Mouse (Mus musculus): ENCODE results near the gene Nsun2. TPM values are rescaled to one million over a fixed set of nuclear protein-coding genes. Genes with fewer than 3 reads are reported as not detected.

Nsun2 gene
- polyA plus RNA-seq, 1 experiment from 2014 or later = 159 TPM

DNA sequence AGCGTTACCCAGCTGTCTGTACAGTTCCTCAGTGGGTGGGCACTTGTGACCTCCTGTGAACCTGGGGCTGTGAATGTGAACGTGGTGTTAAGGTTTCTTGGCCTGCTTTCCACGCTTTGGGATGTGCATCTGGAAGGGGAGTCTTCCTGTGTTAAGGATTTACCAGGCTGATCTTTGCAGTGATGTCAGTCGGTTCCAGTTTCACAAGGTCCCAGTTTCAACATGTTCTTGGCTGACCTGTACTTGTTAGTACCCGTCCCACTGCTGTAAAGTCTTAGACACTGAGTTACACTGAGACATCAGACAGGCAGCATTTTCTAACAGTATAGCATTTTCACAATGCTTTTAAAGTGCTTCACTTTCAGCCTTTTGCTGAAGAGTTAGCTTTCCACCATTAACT, 90.3 kb downstream of the Nsun2 start:
- no peaks in the 10 kb centered on the region for H3K27me3 ChIP-seq (ENCODE audit: control insufficient read depth, insufficient read depth, low read length)
- no peak overlapping the region for H3K9ac ChIP-seq (replicated peaks; ENCODE audit: low read length)
- ATAC-seq (replicated peaks; ENCODE audit: insufficient number of reproducible peaks, low FRiP score, low TSS enrichment, low read depth) = no peak
- no peak overlapping the region for H3K4me3 ChIP-seq (ENCODE audit: low read depth, low read length)
- no peak overlapping the region for H3K4me2 ChIP-seq (ENCODE audit: low read depth, low read length)
- H3K9me3 ChIP-seq (replicated peaks; ENCODE audit: control insufficient read depth, low read length) = no peaks in the 10 kb centered on the region
- WGBS = 84% methylated on average over 5 of the region's 5 CpGs
- H3K27ac ChIP-seq (replicated peaks; ENCODE audit: low read depth, low read length) = no peak overlapping the region
- H3K4me1 ChIP-seq (ENCODE audit: control insufficient read depth, insufficient read depth, low read length) = no peaks in the 10 kb centered on the region
- peaks cover 10% of the 10 kb centered on the region for H3K36me3 ChIP-seq (replicated peaks; ENCODE audit: control insufficient read depth, insufficient read depth, low read depth, low read length)
- no peak for DNase-seq (ENCODE audit: low spot score)

DNA sequence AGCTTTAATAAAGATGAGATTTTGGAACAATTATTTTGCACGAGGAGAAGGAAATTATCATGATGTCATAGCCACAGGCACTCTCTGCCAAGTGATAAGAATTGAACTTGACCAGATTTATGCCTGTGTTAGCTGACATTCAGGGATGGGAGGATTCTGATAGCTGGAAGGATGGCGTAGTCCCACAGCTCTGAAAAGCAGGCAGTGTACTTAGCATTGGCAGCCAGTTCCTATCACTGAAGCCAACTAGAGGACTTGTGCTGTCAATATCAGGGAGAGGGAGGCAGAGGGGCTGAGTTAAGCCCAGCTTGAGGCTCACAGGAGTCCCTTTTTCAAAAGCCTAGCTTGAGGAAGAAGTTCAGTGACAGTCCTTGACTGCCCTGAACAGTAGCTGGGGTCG, 91.0 kb downstream of the Nsun2 start:
- Histone ChIP-seq H3K27ac (replicated peaks; ENCODE audit: low read depth, low read length) (no peak overlapping the region), H3K4me2 (ENCODE audit: low read depth, low read length) (no peak overlapping the region), H3K9ac (replicated peaks; ENCODE audit: low read length) (no peak overlapping the region), H3K27me3 (ENCODE audit: control insufficient read depth, insufficient read depth, low read length) (no peaks in the 10 kb centered on the region), H3K4me3 (ENCODE audit: low read depth, low read length) (no peak overlapping the region), H3K9me3 (replicated peaks; ENCODE audit: control insufficient read depth, low read length) (no peaks in the 10 kb centered on the region), H3K4me1 (ENCODE audit: control insufficient read depth, insufficient read depth, low read length) (no peaks in the 10 kb centered on the region), H3K36me3 (replicated peaks; ENCODE audit: control insufficient read depth, insufficient read depth, low read depth, low read length) (peaks cover 10% of the 10 kb centered on the region)
- ATAC-seq (replicated peaks; ENCODE audit: insufficient number of reproducible peaks, low FRiP score, low TSS enrichment, low read depth) = no peak
- DNase-seq (ENCODE audit: low spot score) = no peak
- 91% methylated on average over 3 of the region's 3 CpGs for WGBS

DNA sequence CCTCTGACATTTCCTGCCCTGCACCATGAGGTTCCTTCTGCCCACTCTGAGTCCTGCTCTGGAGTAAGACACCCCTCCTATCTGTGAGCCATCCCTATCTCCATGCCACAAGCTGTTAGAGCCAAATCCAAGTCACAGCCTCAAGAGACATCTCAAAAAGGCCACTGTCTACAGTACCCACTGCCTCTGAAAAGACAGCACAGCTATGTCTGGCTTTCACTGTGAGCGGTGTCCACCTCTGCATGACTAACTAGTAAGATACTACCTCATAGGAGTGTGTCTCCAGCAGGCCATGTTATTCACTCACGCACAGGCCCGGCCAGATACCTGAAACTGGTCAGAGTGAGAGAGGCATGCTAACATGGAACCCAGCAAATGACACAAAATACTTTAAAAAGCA, 94.4 kb downstream of the Nsun2 start:
- no peak for DNase-seq (ENCODE audit: low spot score)
- peaks cover 10% of the 10 kb centered on the region for H3K36me3 ChIP-seq (replicated peaks; ENCODE audit: control insufficient read depth, insufficient read depth, low read depth, low read length)
- 98% methylated on average over 3 of the region's 3 CpGs for WGBS

DNA sequence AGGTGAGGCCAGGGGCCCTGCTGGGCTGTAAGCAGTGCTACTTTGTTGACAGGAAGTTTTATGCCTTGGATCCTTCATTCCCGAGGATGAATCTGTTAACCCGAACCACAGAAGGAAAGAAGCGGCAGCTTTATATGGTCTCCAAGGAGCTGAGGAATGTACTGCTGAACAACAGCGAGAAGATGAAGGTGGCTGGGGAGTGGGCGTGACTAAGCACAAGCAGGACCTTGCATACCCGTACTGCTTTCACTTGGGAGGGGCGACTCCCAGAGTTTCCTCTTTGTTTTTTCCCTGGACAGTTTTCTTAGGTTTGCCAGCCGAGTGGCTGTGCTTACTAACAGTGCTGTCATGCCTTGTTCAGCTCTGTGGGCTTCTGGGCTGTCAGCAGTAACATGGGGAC, 97.0 kb downstream of the Nsun2 start:
- DNase-seq (ENCODE audit: low spot score) (no peak), ATAC-seq (replicated peaks; ENCODE audit: insufficient number of reproducible peaks, low FRiP score, low TSS enrichment, low read depth) (no peak)
- WGBS = 83% methylated on average over 8 of the region's 8 CpGs
- Histone ChIP-seq H3K9me3 (replicated peaks; ENCODE audit: control insufficient read depth, low read length) (no peaks in the 10 kb centered on the region), H3K4me3 (ENCODE audit: low read depth, low read length) (no peak overlapping the region), H3K9ac (replicated peaks; ENCODE audit: low read length) (no peak overlapping the region), H3K27me3 (ENCODE audit: control insufficient read depth, insufficient read depth, low read length) (no peaks in the 10 kb centered on the region), H3K4me2 (ENCODE audit: low read depth, low read length) (no peak overlapping the region), H3K36me3 (replicated peaks; ENCODE audit: control insufficient read depth, insufficient read depth, low read depth, low read length) (peaks cover 19% of the 10 kb centered on the region), H3K27ac (replicated peaks; ENCODE audit: low read depth, low read length) (no peak overlapping the region), H3K4me1 (ENCODE audit: control insufficient read depth, insufficient read depth, low read length) (no peaks in the 10 kb centered on the region)

More for the DNA sequence above, 94.4 kb downstream of the Nsun2 start:
- Histone ChIP-seq H3K27ac (replicated peaks; ENCODE audit: low read depth, low read length) (no peak overlapping the region), H3K4me1 (ENCODE audit: control insufficient read depth, insufficient read depth, low read length) (no peaks in the 10 kb centered on the region), H3K4me2 (ENCODE audit: low read depth, low read length) (no peak overlapping the region), H3K9me3 (replicated peaks; ENCODE audit: control insufficient read depth, low read length) (no peaks in the 10 kb centered on the region), H3K9ac (replicated peaks; ENCODE audit: low read length) (no peak overlapping the region), H3K27me3 (ENCODE audit: control insufficient read depth, insufficient read depth, low read length) (no peaks in the 10 kb centered on the region), H3K4me3 (ENCODE audit: low read depth, low read length) (no peak overlapping the region)
- no peak for ATAC-seq (replicated peaks; ENCODE audit: insufficient number of reproducible peaks, low FRiP score, low TSS enrichment, low read depth)

DNA sequence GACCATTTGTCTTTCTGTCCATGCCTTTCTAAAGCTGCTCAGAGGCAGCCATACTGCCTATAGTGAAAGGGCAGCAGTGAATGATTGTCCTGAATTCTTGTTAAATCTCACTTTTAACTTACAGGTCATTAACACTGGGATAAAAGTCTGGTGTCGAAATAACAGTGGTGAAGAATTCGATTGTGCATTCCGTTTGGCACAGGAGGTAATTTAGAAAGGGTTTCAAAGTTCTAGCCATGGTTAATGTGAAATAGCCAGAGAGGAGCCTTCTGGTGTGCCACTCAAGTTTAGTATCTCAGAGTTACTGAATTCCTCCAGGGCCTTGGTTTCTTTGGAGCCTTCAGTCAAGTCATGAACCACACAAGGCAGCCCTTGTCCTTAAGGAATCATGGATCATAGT, 97.6 kb downstream of the Nsun2 start:
- Histone ChIP-seq H3K4me2 (ENCODE audit: low read depth, low read length) (no peak overlapping the region), H3K9me3 (replicated peaks; ENCODE audit: control insufficient read depth, low read length) (no peaks in the 10 kb centered on the region), H3K9ac (replicated peaks; ENCODE audit: low read length) (no peak overlapping the region), H3K27me3 (ENCODE audit: control insufficient read depth, insufficient read depth, low read length) (no peaks in the 10 kb centered on the region), H3K36me3 (replicated peaks; ENCODE audit: control insufficient read depth, insufficient read depth, low read depth, low read length) (peaks cover 19% of the 10 kb centered on the region), H3K27ac (replicated peaks; ENCODE audit: low read depth, low read length) (no peak overlapping the region), H3K4me1 (ENCODE audit: control insufficient read depth, insufficient read depth, low read length) (no peaks in the 10 kb centered on the region), H3K4me3 (ENCODE audit: low read depth, low read length) (no peak overlapping the region)
- DNase-seq (ENCODE audit: low spot score) (no peak), ATAC-seq (replicated peaks; ENCODE audit: insufficient number of reproducible peaks, low FRiP score, low TSS enrichment, low read depth) (no peak)
- WGBS = 81% methylated on average over 3 of the region's 3 CpGs

DNA sequence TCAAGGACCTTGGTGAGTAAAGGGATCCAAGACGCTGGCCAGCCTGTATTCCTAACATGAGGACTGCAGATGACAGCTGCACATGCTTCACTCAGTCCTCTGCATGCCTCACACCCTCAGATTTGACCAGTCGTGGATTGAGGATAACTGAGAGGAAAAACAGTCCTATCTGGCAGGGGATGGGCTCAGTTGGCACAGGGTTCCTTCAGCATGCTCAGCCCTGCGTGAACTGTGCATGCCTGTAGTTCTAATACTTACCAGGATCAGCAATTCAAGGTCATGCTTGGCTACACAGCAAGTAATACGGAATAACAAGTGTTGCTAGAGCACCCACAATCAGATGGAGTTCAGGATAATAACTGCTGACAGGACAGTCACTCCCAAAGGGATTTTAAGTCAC, 98.1 kb downstream of the Nsun2 start:
- H3K36me3 ChIP-seq (replicated peaks; ENCODE audit: control insufficient read depth, insufficient read depth, low read depth, low read length) = peaks cover 19% of the 10 kb centered on the region

DNA sequence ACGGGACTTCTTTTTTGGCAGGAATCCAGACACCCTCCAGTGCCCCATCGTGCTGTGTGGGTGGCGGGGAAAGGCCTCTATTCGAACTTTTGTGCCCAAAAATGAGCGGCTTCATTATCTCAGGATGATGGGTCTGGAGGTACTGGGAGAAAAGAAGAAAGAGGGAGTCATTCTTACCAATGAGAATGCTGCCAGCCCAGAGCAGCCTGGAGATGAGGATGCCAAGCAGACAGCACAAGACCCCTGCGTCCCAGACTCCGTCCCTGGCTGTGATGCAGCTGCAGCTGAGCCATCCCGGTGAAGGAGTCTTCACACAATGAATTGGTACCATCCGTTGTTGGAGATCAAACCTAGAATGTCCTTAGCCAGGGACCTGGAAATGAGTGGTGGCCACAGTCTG, 100.0 kb downstream of the Nsun2 start:
- H3K4me1 ChIP-seq (ENCODE audit: control insufficient read depth, insufficient read depth, low read length) = no peaks in the 10 kb centered on the region
- ATAC-seq (replicated peaks; ENCODE audit: insufficient number of reproducible peaks, low FRiP score, low TSS enrichment, low read depth) = no peak
- no peak overlapping the region for H3K9ac ChIP-seq (replicated peaks; ENCODE audit: low read length)
- no peaks in the 10 kb centered on the region for H3K9me3 ChIP-seq (replicated peaks; ENCODE audit: control insufficient read depth, low read length)
- H3K4me2 ChIP-seq (ENCODE audit: low read depth, low read length) = no peak overlapping the region
- 95% methylated on average over 9 of the region's 9 CpGs for WGBS
- no peaks in the 10 kb centered on the region for H3K27me3 ChIP-seq (ENCODE audit: control insufficient read depth, insufficient read depth, low read length)
- no peak for DNase-seq (ENCODE audit: low spot score)
- H3K36me3 ChIP-seq (replicated peaks; ENCODE audit: control insufficient read depth, insufficient read depth, low read depth, low read length) = peaks cover 13% of the 10 kb centered on the region
- H3K4me3 ChIP-seq (ENCODE audit: low read depth, low read length) = no peak overlapping the region
- no peak overlapping the region for H3K27ac ChIP-seq (replicated peaks; ENCODE audit: low read depth, low read length)

More for the DNA sequence above, 98.1 kb downstream of the Nsun2 start:
- Histone ChIP-seq H3K9ac (replicated peaks; ENCODE audit: low read length) (no peak overlapping the region), H3K27ac (replicated peaks; ENCODE audit: low read depth, low read length) (no peak overlapping the region), H3K4me1 (ENCODE audit: control insufficient read depth, insufficient read depth, low read length) (no peaks in the 10 kb centered on the region), H3K4me2 (ENCODE audit: low read depth, low read length) (no peak overlapping the region), H3K27me3 (ENCODE audit: control insufficient read depth, insufficient read depth, low read length) (no peaks in the 10 kb centered on the region), H3K9me3 (replicated peaks; ENCODE audit: control insufficient read depth, low read length) (no peaks in the 10 kb centered on the region), H3K4me3 (ENCODE audit: low read depth, low read length) (no peak overlapping the region)
- 88% methylated on average over 4 of the region's 4 CpGs for WGBS
- ATAC-seq (replicated peaks; ENCODE audit: insufficient number of reproducible peaks, low FRiP score, low TSS enrichment, low read depth) (no peak), DNase-seq (ENCODE audit: low spot score) (no peak)

DNA sequence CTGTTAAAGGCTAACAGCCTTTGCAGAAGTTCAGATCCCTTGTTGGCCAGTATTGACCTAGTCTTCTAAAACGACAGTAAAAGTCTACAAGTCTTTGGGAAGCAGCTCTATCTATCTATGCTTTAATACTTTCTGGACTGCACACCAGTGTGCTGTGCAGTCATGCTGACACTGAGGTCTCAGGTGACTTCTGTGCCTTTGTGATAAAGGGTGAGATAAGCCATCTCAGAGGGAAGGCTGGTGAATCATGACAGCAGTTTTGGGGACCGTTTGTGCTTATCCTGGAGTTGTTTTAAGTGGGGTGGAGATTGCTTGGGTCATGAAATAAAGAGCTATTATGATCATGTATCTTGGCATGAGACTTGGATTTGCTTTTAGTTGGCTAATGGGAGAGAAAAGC, 100.4 kb downstream of the Nsun2 start:
- Histone ChIP-seq H3K4me3 (ENCODE audit: low read depth, low read length) (no peak overlapping the region), H3K4me1 (ENCODE audit: control insufficient read depth, insufficient read depth, low read length) (no peaks in the 10 kb centered on the region), H3K36me3 (replicated peaks; ENCODE audit: control insufficient read depth, insufficient read depth, low read depth, low read length) (peaks cover 13% of the 10 kb centered on the region), H3K27me3 (ENCODE audit: control insufficient read depth, insufficient read depth, low read length) (no peaks in the 10 kb centered on the region), H3K4me2 (ENCODE audit: low read depth, low read length) (no peak overlapping the region), H3K9ac (replicated peaks; ENCODE audit: low read length) (no peak overlapping the region), H3K27ac (replicated peaks; ENCODE audit: low read depth, low read length) (no peak overlapping the region), H3K9me3 (replicated peaks; ENCODE audit: control insufficient read depth, low read length) (no peaks in the 10 kb centered on the region)
- DNase-seq (ENCODE audit: low spot score) (no peak), ATAC-seq (replicated peaks; ENCODE audit: insufficient number of reproducible peaks, low FRiP score, low TSS enrichment, low read depth) (no peak)
- WGBS = 90% methylated on average over 2 of the region's 2 CpGs
